Mouse (Mus musculus) myocyte (in vitro differentiated cells): ENCODE measurements at regions not wholly inside any gene's neighbourhood (a gene's known extent, or its start where the extent isn't known, plus 50 kb on each side); places are given as distances from the start of the nearest gene placed in this dataset.

Experiments used
- H3K27me3 ChIP-seq: one replicate; pipeline ENCODE4 v1.6.1; 2011; ENCODE audit not compliant: control insufficient read depth, insufficient read depth, insufficient read length
- H3K36me3 ChIP-seq: one replicate; pipeline ENCODE4 v1.6.1; 2011; ENCODE audit not compliant: control insufficient read depth, insufficient read depth
- H3K4me2 ChIP-seq: one replicate; pipeline ENCODE4 v1.6.1; 2011; ENCODE audit warnings: low read depth, control low read depth
- H3K4me3 ChIP-seq: one replicate; pipeline ENCODE4 v1.5.1; 2011; ENCODE audit warnings: mild to moderate bottlenecking, control low read depth, moderate library complexity
- H3K79me2 ChIP-seq: one replicate; pipeline ENCODE4 v1.6.1; 2011; ENCODE audit not compliant: control insufficient read depth, insufficient read depth
- H3ac ChIP-seq: one replicate; pipeline ENCODE4 v1.6.1; 2011; ENCODE audit not compliant: control insufficient read depth, insufficient read length
- CEBPB ChIP-seq: IDR thresholded peaks from 2 replicates; pipeline ENCODE4 v1.6.1; 2011; ENCODE audit warnings: mild to moderate bottlenecking, moderate library complexity; ENCODE audit not compliant: poor library complexity, insufficient read depth, severe bottlenecking
- E2F4 ChIP-seq: IDR thresholded peaks from one replicate; pipeline ENCODE4 v1.6.1; 2011; ENCODE audit warnings: mild to moderate bottlenecking, control low read depth, moderate library complexity; ENCODE audit not compliant: insufficient read depth
- MAX ChIP-seq: IDR thresholded peaks from one replicate; pipeline ENCODE4 v1.6.1; 2011; ENCODE audit warnings: low read depth, mild to moderate bottlenecking, control low read depth
- MYOD1 ChIP-seq, 3 experiments: IDR thresholded peaks; one replicate each; pipeline ENCODE4 v1.6.1; 2011; ENCODE audit warnings: control low read depth in 2 of 3, low read depth in 2 of 3, mild to moderate bottlenecking in 2 of 3, moderate library complexity in 1 of 3; ENCODE audit not compliant: insufficient read length in 2 of 3, control insufficient read depth in 1 of 3
- MYOG ChIP-seq, 3 experiments: IDR thresholded peaks; one replicate each; pipeline ENCODE4 v1.6.1; 2011; ENCODE audit warnings: control low read depth in 2 of 3, low read depth in 2 of 3, mild to moderate bottlenecking in 2 of 3; ENCODE audit not compliant: insufficient read length in 2 of 3, control insufficient read depth in 1 of 3, insufficient read depth in 1 of 3
- POLR2A ChIP-seq: IDR thresholded peaks from one replicate; pipeline ENCODE4 v1.6.1; 2011; ENCODE audit warnings: low read depth, mild to moderate bottlenecking, control low read depth, moderate library complexity; ENCODE audit not compliant: insufficient read length
- POLR2AphosphoS2 ChIP-seq: IDR thresholded peaks from one replicate; pipeline ENCODE4 v1.6.1; 2011; ENCODE audit warnings: low read depth, control low read depth; ENCODE audit not compliant: insufficient read length
- REST ChIP-seq: IDR thresholded peaks from one replicate; pipeline ENCODE4 v1.6.1; 2011; ENCODE audit warnings: mild to moderate bottlenecking, control low read depth, moderate library complexity; ENCODE audit not compliant: insufficient read depth, insufficient read length
- SRF ChIP-seq: IDR thresholded peaks from one replicate; pipeline ENCODE4 v1.6.1; 2011; ENCODE audit warnings: low read depth; ENCODE audit not compliant: control insufficient read depth, insufficient read length
- TCF12 ChIP-seq: IDR thresholded peaks from one replicate; pipeline ENCODE4 v1.6.1; 2011; ENCODE audit warnings: mild to moderate bottlenecking, control low read depth; ENCODE audit not compliant: poor library complexity, insufficient read depth, severe bottlenecking
- TCF3 ChIP-seq: IDR thresholded peaks from one replicate; pipeline ENCODE4 v1.6.1; 2011; ENCODE audit warnings: low read depth, control low read depth; ENCODE audit not compliant: insufficient read length
- USF1 ChIP-seq: IDR thresholded peaks from one replicate; pipeline ENCODE4 v1.6.1; 2011; ENCODE audit warnings: low read depth, mild to moderate bottlenecking, control low read depth, moderate library complexity

GRCm38 (mm10) chr3:104288970-104289680 is 69.0 kb upstream of the Magi3 start:
- H3ac ChIP-seq = no peak overlapping the region
- no peak for TF ChIP-seq TCF3
- TF ChIP-seq SRF = no peak
- no peak overlapping the region for H3K4me2 ChIP-seq
- H3K79me2 ChIP-seq = no peaks in the 10 kb centered on the region
- no peak overlapping the region for H3K4me3 ChIP-seq
- no peaks in the 10 kb centered on the region for H3K36me3 ChIP-seq
- H3K27me3 ChIP-seq = no peaks in the 10 kb centered on the region

DNA sequence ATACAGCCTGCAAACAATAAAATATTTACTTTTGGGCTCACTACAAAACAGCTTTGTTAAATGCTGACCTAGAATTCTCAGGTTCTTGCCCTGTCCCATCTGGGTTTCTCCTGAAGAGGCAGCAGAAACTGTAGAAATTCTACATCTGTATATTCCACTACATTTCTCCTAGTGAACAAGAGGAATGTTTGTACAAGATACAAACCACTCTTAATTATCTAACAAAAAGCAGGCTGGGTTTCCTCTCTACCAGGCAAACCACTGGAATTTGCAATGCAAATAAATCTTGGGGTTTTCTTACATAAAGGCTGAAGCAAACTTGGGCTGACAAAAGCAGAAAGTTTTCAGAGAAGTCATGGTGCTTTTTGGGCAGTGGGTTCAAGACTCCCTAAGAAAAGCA is 67.7 kb upstream of the Magi3 start:
- TF ChIP-seq MYOD1 (IDR thresholded peaks at IDR 0.05; ENCODE audit: control insufficient read depth in 1 of 3, insufficient read length in 2 of 3, low read depth in 2 of 3) (no peak), TCF12 (no peak), TCF3 (no peak), MAX (no peak), POLR2AphosphoS2 (no peak), SRF (no peak), USF1 (no peak), POLR2A (no peak), REST (no peak), CEBPB (no peak), E2F4 (no peak), MYOG (IDR thresholded peaks at IDR 0.05; ENCODE audit: control insufficient read depth in 1 of 3, insufficient read depth in 1 of 3, insufficient read length in 2 of 3, low read depth in 2 of 3) (no peak)
- H3K4me2 ChIP-seq = no peak overlapping the region
- H3K79me2 ChIP-seq = no peaks in the 10 kb centered on the region
- H3K4me3 ChIP-seq = no peak overlapping the region
- H3K36me3 ChIP-seq = no peaks in the 10 kb centered on the region
- H3K27me3 ChIP-seq = no peaks in the 10 kb centered on the region
- H3ac ChIP-seq = no peak overlapping the region

DNA sequence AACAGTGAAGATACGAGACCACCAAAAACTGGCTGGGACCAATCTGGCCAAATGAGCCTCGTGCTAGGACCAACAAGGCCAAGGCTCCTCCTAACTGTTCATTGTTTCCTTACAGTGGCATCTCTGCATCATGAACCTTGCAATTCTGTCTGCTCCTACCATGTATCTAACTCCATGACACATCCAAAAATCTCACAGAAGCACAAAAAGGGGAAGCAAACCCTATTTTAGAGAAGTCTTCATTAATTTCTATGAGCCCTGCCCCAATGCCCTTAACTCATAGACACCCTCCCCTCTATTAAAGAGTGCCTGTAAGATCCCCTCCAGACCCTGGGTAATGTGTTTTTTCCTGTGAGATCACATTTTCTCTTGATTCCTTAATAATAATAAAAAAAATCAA is 64.8 kb upstream of the Magi3 start:
- Histone ChIP-seq H3ac (no peak overlapping the region), H3K4me3 (no peak overlapping the region), H3K79me2 (no peaks in the 10 kb centered on the region), H3K27me3 (no peaks in the 10 kb centered on the region), H3K36me3 (no peaks in the 10 kb centered on the region), H3K4me2 (no peak overlapping the region)
- no peak for TF ChIP-seq E2F4
- TF ChIP-seq TCF3 = no peak
- no peak for TF ChIP-seq POLR2A
- no peak for TF ChIP-seq USF1
- no peak for TF ChIP-seq MAX
- TF ChIP-seq MYOD1 (IDR thresholded peaks at IDR 0.05; ENCODE audit: control insufficient read depth in 1 of 3, insufficient read length in 2 of 3, low read depth in 2 of 3) = no peak
- TF ChIP-seq SRF = no peak
- no peak for TF ChIP-seq TCF12
- TF ChIP-seq CEBPB = no peak

- TF ChIP-seq TCF12 (no peak), TCF3 (no peak), POLR2A (no peak), MAX (no peak), POLR2AphosphoS2 (no peak), MYOD1 (IDR thresholded peaks at IDR 0.05; ENCODE audit: control insufficient read depth in 1 of 3, insufficient read length in 2 of 3, low read depth in 2 of 3) (no peak), CEBPB (no peak), USF1 (no peak)
- H3K27me3 ChIP-seq = no peaks in the 10 kb centered on the region
- H3K4me3 ChIP-seq = no peak overlapping the region
- H3K4me2 ChIP-seq = no peak overlapping the region
- no peaks in the 10 kb centered on the region for H3K79me2 ChIP-seq
- H3K36me3 ChIP-seq = no peaks in the 10 kb centered on the region
- no peak overlapping the region for H3ac ChIP-seq
Measured at GRCm38 (mm10) chr3:104283855-104284254, 63.7 kb upstream of the Magi3 start.

DNA sequence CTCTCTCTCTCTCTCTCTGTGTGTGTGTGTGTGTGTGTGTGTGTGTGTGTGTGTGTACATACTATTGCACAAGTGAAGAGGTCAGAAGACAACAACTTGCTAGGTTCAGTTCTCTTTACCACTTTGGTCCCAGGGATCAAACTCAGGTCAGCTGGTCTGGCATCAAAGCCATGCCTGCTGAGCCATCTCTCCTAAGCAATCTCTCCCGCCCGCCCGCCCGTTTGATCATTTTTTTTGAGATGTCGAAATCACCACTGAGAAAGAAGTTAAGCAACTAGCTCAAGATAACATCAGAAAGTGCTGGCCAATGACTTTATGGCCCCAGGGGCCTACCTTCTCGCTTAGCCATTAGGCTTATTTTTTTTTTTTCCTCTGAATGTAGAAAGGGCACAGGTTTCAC is 59.3 kb upstream of the Magi3 start:
- H3K27me3 ChIP-seq = no peaks in the 10 kb centered on the region
- TF ChIP-seq MYOG (IDR thresholded peaks at IDR 0.05; ENCODE audit: control insufficient read depth in 1 of 3, insufficient read depth in 1 of 3, insufficient read length in 2 of 3, low read depth in 2 of 3) (no peak), E2F4 (no peak), POLR2A (no peak), TCF12 (no peak)
- no peak overlapping the region for H3K4me2 ChIP-seq
- H3K4me3 ChIP-seq = no peak overlapping the region
- no peaks in the 10 kb centered on the region for H3K36me3 ChIP-seq
- no peak overlapping the region for H3ac ChIP-seq
- H3K79me2 ChIP-seq = no peaks in the 10 kb centered on the region
